Mouse (Mus musculus) adrenal gland, postnatal 36 days (tissue): Measurements from ENCODE around the gene Ccng2. TPM values are rescaled to one million over a fixed set of nuclear protein-coding genes. Genes with fewer than 3 reads are reported as not detected.

Source experiments
- total RNA-seq, 2 experiments: library from RNA; stranded (reverse); gene quantifications; 2 replicates each; pipeline ENCODE4 v1.2.3; 2021

Gene Ccng2
- total RNA-seq, 2 experiments from 2014 or later: 23.4 to 32.6 TPM

Other genes with a start within 250 kb of the Ccng2 start
- not detected for gene Sowahb, start 222.2 kb upstream of the Ccng2 start, total RNA-seq
- gene Sept11, start 173.8 kb upstream of the Ccng2 start, total RNA-seq: 10 to 100 TPM; 37.0 to 46.9 TPM
- gene Ccni, start 60.8 kb upstream of the Ccng2 start, total RNA-seq: 100 to 1,000 TPM; 213 to 239 TPM
- gene 2010109A12Rik, start 60.7 kb upstream of the Ccng2 start, total RNA-seq: 1 to 10 TPM in 1 of 2 experiments, under 1 TPM in 1; 0.86 to 1.5 TPM